Mouse (Mus musculus) right cerebral cortex, postnatal 14 days (tissue): ENCODE results near the gene Ren1.
"Not testable (repeated sequence)": the region's sequence is repeated elsewhere in the genome, so short reads cannot be mapped to it uniquely, and the experiment has no call there.

Source experiments
- DNase-seq: peaks from one replicate; pipeline ENCODE4 v3.0.0; 2022

Gene Ren1

GRCm38 (mm10) chr1:133350210-133350609 is at the start of gene Ren1:
Gene Ren1, plus strand, starts transcription at chr1:133350510.
- DNase-seq: no peak

GRCm38 (mm10) chr1:133302540-133302939 is 47.8 kb upstream of the Ren1 start:
- DNase-seq: no peak

GRCm38 (mm10) chr1:133306842-133307241 is 43.5 kb upstream of the Ren1 start:
- DNase-seq: peak; percentile 76

GRCm38 (mm10) chr1:133307318-133307717 is 43.0 kb upstream of the Ren1 start:
- no peak for DNase-seq

- no peak for DNase-seq
Measured at GRCm38 (mm10) chr1:133309652-133310267, 40.5 kb upstream of the Ren1 start, which contains the start of gene Golt1a. Gene Golt1a, plus strand, starts transcription at chr1:133309800.

GRCm38 (mm10) chr1:133311240-133311639 is 39.1 kb upstream of the Ren1 start:
- no peak for DNase-seq

- peak; percentile 78 for DNase-seq
Measured at GRCm38 (mm10) chr1:133311946-133312345, 38.4 kb upstream of the Ren1 start.

- peak; percentile 71 for DNase-seq
Measured at GRCm38 (mm10) chr1:133314364-133314763, 35.9 kb upstream of the Ren1 start.

GRCm38 (mm10) chr1:133315775-133316174 is 34.5 kb upstream of the Ren1 start:
- no peak for DNase-seq

GRCm38 (mm10) chr1:133316577-133316976 is 33.7 kb upstream of the Ren1 start:
- no peak for DNase-seq

- DNase-seq: no peak
Measured at GRCm38 (mm10) chr1:133317149-133317548, 33.2 kb upstream of the Ren1 start.

GRCm38 (mm10) chr1:133321267-133321925 is 28.9 kb upstream of the Ren1 start, which contains the start of gene Kiss1:
Gene Kiss1, plus strand, starts transcription at chr1:133321875.
- DNase-seq: peak; percentile 66

GRCm38 (mm10) chr1:133323333-133323732 is 27.0 kb upstream of the Ren1 start:
- DNase-seq: no peak

GRCm38 (mm10) chr1:133325951-133326350 is 24.4 kb upstream of the Ren1 start:
- no peak for DNase-seq

- DNase-seq: no peak
Measured at GRCm38 (mm10) chr1:133327094-133327493, 23.2 kb upstream of the Ren1 start.

- no peak for DNase-seq
Measured at GRCm38 (mm10) chr1:133328299-133328795, 22.0 kb upstream of the Ren1 start.

- no peak for DNase-seq
Measured at GRCm38 (mm10) chr1:133328896-133329637, 21.2 kb upstream of the Ren1 start.

GRCm38 (mm10) chr1:133329638-133329964 is 20.7 kb upstream of the Ren1 start:
- DNase-seq: no peak

- no peak for DNase-seq
Measured at GRCm38 (mm10) chr1:133331142-133331541, 19.2 kb upstream of the Ren1 start.

- DNase-seq: no peak
Measured at GRCm38 (mm10) chr1:133332656-133333430, 17.5 kb upstream of the Ren1 start.

GRCm38 (mm10) chr1:133333937-133334336 is 16.4 kb upstream of the Ren1 start:
- DNase-seq: no peak

GRCm38 (mm10) chr1:133340403-133340802 is 9.9 kb upstream of the Ren1 start:
- DNase-seq: not testable (repeated sequence)

GRCm38 (mm10) chr1:133344357-133344756 is 6.0 kb upstream of the Ren1 start:
- DNase-seq: no peak
